Mouse (Mus musculus): ENCODE measurements around the gene Il1rl2.

The Il1rl2 gene

GRCm38 (mm10) chr1:40380111-40380510 is 55.7 kb downstream of the Il1rl2 start:
- peak; percentile 65 to 70 for DNase-seq (ENCODE audit: low spot score in 2 of 2)

- DNase-seq (ENCODE audit: low spot score in 2 of 2), result no peak
Measured at GRCm38 (mm10) chr1:40380990-40381389, 56.6 kb downstream of the Il1rl2 start.

- no peak for DNase-seq (ENCODE audit: low spot score in 2 of 2)
Measured at GRCm38 (mm10) chr1:40382841-40383240, 58.4 kb downstream of the Il1rl2 start.

- DNase-seq (ENCODE audit: low spot score in 2 of 2), result no peak
Measured at GRCm38 (mm10) chr1:40384931-40385545, 60.6 kb downstream of the Il1rl2 start.

- no peak for DNase-seq (ENCODE audit: low spot score in 2 of 2)
Measured at GRCm38 (mm10) chr1:40391374-40391773, 67.0 kb downstream of the Il1rl2 start.

GRCm38 (mm10) chr1:40392535-40392934 is 68.1 kb downstream of the Il1rl2 start:
- DNase-seq (ENCODE audit: low spot score in 2 of 2), result no peak

GRCm38 (mm10) chr1:40393214-40393613 is 68.8 kb downstream of the Il1rl2 start:
- no peak for DNase-seq (ENCODE audit: low spot score in 2 of 2)

- DNase-seq (ENCODE audit: low spot score in 2 of 2), result no peak
Measured at GRCm38 (mm10) chr1:40399639-40400038, 75.2 kb downstream of the Il1rl2 start.

GRCm38 (mm10) chr1:40404682-40405081 is 80.3 kb downstream of the Il1rl2 start:
- DNase-seq (ENCODE audit: low spot score in 2 of 2), result no peak

GRCm38 (mm10) chr1:40409882-40410281 is 85.5 kb downstream of the Il1rl2 start:
- no peak for DNase-seq (ENCODE audit: low spot score in 2 of 2)

- no peak for DNase-seq (ENCODE audit: low spot score in 2 of 2)
Measured at GRCm38 (mm10) chr1:40413039-40413438, 88.6 kb downstream of the Il1rl2 start.

- no peak for DNase-seq (ENCODE audit: low spot score in 2 of 2)
Measured at GRCm38 (mm10) chr1:40414276-40414675, 89.9 kb downstream of the Il1rl2 start.

- DNase-seq (ENCODE audit: low spot score in 2 of 2), result no peak
Measured at GRCm38 (mm10) chr1:40414863-40415656, 90.7 kb downstream of the Il1rl2 start.

- no peak for DNase-seq (ENCODE audit: low spot score in 2 of 2)
Measured at GRCm38 (mm10) chr1:40417034-40417433, 92.6 kb downstream of the Il1rl2 start.

Measured in urinary bladder, postnatal 36 days (tissue).